Mouse (Mus musculus) mouse embryonic stem cell (cell line): ENCODE measurements around the gene Vmn1r4.

Experiments used
- in situ Hi-C, 2 experiments: fragments of 300-500 bp; cut with MboI; formaldehyde crosslinking; loops; 1 replicate in 1 of 2; 3 replicates in 1 of 2; pipeline ENCODE4 v1.14.3; 2019 to 2020; ENCODE audit warnings: low sequenced_read_pairs in 2 of 2, low pct_unique_long_range_greater_than_20kb in 1 of 2, mixed read lengths in 1 of 2; ENCODE audit not compliant: unreplicated experiment in 1 of 2

The Vmn1r4 gene

DNA sequence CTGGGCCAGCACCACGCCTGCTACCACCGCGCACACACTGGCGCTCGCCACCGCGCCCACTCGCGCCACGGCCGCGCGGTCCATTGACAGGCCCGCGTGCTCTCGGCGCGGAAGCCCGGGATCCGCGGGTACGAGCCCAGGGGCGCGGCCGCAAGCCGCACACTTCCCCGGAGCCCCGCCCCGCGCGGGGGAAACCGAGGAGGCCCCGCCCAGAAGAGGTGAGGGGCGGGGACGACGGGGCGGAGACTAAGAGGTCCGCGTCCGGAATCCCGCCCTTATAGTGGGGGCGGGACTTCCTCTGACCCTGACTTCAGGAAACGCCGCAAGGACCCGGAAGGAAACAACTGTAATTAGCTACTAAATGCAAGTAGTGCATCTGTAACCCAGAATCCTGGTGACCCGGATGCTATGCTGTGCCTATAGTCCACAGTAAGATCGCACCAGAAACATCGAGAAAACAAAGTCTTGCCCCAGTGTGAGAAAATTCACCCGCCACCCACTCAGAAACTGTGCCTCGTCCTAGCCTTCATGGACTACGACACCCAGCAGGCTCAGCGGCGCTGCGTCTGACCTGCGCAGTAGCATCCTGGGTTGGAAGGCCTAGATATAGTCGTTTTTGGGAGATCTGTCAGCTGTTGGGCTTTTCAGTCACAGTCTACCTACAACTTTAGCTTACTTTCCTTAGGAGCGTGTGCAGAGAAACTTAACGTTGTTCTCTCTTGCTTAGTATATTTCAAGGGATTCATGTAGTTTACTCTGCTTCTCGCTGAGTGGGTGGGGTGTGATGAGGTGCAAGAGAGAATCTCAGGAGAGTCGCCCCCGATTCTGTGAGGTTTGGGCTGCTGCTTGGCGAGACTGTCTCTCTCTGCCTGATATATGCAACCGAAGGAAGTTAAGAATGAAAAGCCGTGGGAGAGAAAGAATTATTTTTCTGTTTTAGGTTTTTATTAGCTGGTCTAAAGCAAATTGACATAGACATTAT is at the start of gene Vmn1r4, which contains the start of gene Nt5c3:
Vmn1r4 (plus strand) TSS at position 290 of the 982 bp plus-strand sequence.
Nt5c3 (minus strand) TSS at position 207 of the 982 bp plus-strand sequence.
- in situ Hi-C loops, result no loop called here

DNA sequence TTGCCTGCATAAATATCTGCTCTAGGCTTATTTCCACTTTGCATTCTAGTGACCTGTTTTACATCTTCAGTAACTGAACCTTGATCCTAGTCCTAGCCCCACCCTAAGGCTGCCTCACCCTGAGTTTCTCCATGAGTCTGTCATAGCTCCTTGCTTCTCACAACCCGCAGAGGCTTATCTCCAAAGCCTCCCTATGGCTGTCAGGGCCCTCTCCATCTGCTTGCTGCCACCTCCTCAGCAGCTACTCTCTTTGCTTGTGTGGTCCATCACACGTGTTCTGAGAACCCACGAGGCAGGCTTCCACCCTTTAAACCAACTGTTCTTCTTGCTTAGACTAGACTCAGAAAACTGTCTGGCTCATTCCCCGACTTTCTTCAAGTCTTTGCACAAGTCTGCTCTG is 46.9 kb upstream of the Vmn1r4 start:
- in situ Hi-C loops, result no loop called here

DNA sequence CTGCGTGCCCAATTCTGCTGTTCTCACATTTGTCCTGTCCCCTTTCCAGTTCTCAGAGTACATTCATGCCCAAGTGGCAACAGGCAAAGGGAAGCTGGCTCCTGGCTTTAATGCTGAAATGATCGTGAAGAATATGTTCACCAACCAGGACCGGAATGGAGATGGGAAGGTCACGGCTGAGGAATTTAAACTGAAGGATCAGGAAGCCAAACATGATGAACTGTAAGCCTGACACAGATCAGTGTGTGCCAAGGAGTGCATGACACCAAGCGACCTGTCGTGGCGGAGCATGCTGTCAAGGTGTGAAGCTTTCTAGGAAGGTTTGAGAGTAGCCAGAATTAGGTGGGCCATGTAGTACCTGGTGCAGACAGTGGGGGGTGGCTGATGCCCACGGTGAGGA is 45.8 kb upstream of the Vmn1r4 start:
- in situ Hi-C loops, result no loop called here

DNA sequence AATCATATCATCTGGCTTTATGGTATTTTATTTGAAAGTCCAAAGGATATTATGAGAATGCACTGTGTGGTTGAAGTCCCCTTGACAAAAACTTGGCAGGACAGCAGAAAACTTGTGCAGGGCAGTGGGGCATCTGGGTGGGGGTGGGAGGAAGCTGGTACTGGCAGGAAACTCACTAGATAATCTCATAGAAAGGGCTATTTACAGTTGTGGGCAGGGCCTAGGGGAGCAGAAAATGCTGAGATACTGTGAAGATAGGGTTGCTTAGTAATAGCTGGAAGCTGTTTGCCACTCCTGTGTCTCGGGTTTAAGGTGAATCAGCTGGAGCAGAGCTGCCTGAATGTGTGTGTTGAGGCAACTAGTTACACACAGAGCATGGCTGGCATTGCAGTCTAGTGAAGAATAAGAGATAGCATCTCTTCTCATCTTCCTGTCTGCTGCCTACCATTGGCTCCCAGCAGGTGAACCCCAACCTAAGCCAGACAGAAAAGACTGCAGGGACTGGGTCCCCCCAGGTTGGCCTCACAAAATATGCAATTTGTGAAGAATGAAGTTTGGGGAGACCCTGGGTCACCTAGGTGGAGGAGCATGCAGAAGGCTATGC is 44.4 kb upstream of the Vmn1r4 start:
- in situ Hi-C loops, result no loop called here

DNA sequence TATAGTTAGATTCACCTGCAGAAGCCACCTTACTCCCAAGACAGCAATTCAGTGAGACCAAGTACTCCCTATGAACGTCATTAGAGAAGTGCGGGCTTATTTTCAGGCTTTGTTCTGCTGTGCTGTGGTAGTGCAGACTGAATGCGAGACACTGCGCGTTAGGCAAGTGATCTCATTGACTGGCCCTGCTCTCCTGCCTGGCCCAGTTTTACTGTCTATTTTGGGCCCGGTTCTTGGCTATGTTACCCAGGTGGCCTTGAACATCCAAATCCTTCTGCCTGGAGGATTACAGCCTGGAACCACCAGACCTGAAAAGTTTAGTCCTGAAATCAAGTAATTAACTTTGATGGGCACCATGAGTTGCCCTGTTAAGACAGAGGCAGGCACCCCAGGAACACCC is 35.3 kb upstream of the Vmn1r4 start:
- in situ Hi-C loops, result no loop called here

DNA sequence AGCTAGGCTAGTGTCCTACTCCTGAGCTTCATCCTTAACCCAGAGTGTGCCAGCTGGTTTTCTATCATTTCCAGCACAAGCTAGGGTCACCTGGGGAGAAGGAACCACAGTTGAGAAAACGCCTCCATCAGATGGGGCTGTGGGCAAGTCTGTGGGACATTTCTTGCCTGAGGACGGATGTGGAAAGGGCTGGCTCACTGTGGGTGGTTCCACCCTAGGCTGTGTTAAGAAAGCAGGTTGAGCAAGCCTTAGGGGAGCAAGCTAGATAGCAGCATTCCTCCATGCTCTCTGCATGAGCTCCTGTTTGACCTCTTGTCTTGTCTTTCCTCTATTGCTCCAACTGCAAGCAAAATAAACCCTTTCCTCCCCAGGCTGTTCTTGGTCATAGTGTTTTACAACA is 33.1 kb upstream of the Vmn1r4 start:
- in situ Hi-C loops, result no loop called here

DNA sequence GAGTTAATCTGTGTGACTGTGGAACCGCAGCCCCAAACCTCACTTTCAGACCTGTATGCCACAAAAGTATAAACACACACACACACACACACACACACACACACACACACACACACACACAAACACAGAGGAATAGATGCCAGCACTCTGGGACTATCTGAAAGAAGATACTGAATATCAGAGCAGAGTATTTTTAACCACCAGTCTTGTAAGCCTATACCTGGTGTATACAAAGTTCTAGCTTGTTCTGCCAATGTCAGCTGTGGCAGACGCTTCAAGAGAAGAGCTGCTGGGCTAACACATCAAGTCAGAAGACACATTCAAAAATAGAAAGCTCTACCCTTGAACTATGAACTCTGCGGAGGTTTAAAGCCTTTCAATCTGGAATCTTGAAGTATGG is 24.2 kb upstream of the Vmn1r4 start:
- in situ Hi-C loops, result no loop called here

DNA sequence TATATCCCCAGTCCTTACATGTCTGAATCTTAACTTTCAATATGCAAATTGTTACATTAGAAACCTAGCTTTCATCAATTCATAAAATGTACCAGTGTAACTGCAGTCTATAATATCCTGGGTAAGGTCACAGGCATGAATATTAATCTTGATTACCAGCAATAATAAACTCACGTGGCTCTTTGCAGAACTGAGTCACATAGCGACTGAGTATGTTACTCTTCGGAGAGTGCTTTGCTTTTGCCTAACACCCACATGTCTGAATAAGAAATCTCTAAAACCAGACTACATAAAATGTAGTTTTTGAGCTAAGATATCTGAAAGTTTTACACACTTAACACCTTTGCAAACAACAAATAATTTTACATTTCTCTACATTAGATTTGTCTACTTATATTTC is 22.5 kb upstream of the Vmn1r4 start:
- in situ Hi-C loops, result no loop called here

DNA sequence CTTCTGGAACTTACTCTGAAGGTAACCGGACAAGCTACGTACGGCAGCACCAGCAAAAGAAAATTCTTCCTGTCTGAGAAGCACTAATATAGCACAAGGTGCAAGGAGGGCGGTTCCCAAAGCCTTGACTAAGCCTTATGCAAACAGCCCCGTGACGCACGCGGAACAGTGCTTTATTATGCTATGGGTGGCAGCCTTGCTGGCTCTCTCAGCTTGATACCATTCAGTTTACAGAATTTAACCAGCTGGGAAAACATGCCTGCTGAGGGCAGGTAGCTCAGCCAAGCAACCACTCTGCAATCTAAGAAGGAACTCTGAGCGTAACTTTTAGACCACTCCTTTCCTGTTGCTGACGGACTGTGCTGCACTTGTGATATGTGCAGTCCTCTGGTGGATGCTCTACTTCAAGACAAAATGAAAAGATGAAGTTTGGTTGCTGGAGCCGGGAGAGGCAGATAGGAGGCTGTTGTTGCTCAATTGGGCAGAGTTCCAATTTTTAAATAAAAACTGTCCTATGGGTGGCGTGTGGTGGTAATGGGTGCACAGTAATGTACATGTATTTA is 21.9 kb upstream of the Vmn1r4 start:
- in situ Hi-C loops, result no loop called here

DNA sequence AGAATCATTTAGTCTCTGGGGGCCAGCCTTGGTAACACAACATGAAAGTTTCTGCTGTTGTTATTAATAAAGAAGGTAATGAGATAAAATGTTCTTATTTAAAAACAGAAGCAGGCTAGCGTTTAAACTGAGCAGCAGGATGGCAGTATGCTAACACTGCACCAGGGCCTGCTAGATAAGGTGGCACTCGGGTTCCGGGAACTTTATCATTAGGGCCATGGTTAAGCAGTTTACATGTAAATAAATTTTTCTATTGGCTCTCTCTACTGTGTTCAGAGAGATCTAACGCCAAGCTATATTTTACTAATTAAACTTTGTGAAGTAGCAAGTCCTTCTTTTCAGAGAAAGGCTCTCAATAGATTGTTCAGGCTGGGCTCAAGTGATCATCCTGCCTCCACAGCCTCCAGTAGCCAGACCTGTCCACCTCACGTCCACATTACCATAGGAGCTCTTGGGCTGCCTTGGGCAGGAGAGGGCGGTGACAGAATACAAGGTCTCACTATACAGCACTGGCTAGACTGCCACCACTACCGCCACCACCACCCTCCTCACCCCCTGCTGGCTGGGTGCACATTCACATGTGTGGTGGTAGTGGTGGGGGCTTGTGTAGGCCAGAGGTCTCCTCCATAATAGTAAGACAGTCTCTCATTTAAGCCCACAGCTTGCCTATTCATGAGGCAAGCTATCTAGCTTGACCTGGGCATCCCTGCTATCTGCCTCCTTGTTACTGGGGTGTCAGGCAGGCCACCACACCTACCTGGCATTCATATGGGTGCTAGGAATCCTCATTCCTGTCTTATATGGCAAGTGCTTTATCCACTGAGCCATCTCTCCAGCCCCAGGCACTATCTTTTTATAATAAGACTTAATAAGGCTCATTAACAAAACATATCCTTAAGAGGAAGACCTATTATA is 21.0 kb upstream of the Vmn1r4 start:
- in situ Hi-C loops, result no loop called here

DNA sequence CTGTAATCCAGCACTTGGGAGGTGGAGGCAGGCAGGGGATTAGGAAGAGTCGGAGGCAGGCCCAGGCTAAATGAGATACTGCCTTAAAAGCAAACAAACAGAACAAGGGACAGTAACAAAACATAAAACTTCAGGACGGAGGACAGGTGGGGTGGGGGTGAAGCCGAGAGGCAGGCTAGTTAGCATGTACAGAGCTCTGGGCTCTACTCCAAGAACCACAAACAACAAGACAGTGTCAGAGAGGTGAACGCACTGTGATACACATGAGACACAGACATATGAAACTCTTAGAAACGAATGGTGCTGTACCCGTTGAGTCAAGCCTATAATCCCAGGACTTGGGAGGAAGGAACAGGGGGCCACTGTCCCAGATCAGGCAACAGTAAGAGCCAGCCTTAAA is 20.0 kb upstream of the Vmn1r4 start:
- in situ Hi-C loops, result no loop called here

DNA sequence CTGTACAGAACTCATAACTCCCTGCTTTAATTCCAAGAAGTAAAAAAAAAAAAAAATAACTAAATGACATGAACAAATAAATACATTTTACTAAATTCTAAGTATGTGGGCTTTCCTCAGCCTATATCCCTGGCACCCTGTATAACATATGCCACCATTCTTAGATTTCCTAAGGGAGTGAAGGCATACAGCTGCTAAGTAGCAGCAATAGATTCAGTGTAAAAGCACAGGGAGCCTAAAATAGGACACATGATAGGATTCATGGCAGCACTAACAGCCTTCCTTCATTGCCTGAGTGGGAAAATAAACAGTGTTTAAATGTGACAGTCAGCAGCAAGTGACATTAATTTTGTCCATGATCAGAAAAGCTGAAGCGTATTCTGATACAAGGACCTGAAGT is 19.5 kb upstream of the Vmn1r4 start:
- in situ Hi-C loops, result no loop called here

DNA sequence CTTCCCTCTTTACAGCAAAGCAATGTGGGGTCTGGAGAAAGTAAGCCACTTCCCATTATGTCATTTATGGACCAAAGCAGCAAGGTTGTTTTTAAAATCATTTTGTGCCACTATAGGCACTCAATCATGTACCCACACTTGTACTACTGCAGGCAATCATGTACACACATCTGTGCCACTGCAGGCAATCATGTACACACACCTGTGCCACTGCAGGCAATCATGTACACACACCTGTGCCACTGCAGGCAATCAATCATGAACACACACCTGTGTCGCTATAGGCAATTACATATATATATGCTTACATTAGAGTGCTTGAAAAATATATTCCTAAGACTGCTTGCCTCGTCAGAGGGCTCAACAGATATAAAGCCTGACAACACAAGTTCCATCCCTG is 18.8 kb upstream of the Vmn1r4 start:
- in situ Hi-C loops, result no loop called here

DNA sequence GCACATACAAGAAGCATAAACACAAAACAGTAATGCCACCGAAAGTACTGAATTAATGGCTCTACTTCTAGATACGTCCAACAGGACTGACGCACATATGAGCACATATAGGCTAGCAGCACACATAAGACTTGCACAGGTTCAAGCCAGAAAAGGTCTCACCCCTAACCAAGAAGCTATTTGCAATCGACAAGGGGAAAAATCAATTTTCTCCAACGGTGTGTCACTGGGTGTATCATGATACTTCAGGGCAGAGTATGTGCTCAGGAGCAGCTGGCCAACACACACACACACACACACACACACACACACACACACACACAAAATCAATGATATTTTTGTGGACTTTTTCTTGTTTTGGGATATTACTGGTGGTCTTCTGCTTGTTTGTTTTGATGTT is 18.3 kb upstream of the Vmn1r4 start:
- in situ Hi-C loops, result no loop called here

DNA sequence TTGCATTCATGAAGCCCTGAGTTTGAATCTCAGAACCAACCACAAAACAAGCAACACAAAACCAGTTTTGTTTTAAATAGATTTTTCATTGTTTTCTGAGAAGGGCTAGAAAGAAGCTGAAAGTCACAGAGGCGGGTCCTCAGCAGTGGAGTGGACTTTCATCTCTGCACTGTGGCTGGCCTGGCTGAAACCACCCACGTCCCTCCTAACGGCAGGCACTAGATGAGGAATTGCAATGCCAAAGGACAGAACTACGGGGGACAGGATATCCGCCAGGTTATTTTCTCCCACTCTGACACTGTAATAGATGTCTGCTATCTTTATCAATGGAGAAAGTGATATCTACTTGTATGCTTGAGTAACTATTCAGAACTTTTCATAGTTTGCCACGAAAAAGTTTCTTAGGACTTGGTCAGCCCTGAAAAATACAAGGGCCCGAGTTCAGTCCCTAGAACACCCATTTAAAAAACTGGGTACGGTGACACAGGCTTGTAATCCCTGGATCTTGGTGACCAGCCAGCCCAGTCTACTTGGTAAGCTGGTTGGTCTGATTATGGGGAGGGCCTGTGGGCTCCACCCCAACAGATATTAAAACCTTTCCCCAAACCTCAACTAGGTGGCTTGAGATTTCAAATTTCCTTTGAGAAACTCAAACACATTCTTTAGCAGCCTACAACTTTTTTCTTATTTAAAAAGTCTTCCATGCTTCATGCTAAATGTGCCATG is 17.5 kb upstream of the Vmn1r4 start:
- in situ Hi-C loops, result no loop called here

DNA sequence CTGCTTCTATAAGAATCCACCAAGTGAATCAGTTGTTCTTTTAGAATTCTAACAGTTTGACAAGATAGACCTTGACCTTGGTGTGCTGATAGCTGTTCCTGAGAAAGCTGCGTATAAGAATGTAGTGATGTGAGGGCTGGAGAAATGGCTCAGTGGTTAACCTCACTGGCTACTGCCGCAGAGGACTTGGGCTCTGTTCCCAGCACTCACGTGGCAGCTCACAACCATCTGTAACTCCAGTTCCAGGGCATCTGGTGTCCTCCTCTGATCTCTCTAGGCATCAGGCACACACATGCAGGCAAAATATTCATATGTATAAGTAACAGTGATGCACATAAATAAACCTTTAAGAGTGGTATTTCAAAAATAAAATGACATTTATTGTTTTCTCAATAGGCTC is 15.8 kb upstream of the Vmn1r4 start:
- in situ Hi-C loops, result no loop called here

DNA sequence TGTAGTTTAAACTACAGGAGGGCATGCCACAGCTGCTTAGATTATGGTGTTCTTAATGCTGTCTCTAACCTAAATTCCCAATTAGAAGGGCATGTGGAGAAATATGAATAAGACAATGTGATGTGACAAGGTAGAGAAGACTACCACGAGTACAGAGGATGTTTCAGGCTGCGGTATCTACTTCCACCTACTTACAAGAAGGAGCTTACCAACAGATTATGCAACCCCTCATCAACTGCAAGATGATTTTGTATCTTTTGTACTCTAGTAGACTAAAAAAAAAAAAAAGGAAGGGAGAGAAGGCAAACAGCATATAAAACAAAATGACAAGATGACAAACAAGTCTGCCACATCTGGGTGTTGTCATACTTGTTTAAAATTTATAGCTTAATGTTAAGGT is 15.4 kb upstream of the Vmn1r4 start:
- in situ Hi-C loops, result no loop called here

DNA sequence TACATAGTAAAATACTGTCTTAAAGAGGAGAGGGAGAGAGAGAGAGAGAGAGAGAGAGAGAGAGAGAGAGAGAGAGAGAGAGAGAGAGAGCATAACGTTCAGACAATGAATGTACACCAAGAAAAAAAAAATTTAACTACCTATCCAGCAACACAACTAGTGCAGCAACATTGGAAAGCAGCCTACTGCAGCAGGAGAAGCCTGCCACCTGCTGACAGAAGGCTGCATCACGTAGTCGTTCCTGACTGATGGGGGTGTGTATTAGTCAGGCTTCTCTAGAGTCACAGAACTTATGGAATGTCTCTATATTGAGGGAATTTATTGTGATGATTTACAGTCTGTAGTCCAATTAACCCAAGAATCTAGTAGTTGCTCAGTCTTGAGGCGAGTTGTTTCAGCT is 14.9 kb upstream of the Vmn1r4 start:
- in situ Hi-C loops, result no loop called here
